Mouse (Mus musculus) CD4-positive helper T cell, adult 2 months (primary cell): ENCODE measurements around the gene Cubn.
A peak's percentile ranks its signal among the peaks of the same experiment; 100 is the strongest.

Experiments used
- DNase-seq: peaks from one replicate; pipeline ENCODE4 v3.0.0-alpha.2; 2012; ENCODE audit warnings: low read depth, missing footprints, low spot score

Cubn gene

DNA sequence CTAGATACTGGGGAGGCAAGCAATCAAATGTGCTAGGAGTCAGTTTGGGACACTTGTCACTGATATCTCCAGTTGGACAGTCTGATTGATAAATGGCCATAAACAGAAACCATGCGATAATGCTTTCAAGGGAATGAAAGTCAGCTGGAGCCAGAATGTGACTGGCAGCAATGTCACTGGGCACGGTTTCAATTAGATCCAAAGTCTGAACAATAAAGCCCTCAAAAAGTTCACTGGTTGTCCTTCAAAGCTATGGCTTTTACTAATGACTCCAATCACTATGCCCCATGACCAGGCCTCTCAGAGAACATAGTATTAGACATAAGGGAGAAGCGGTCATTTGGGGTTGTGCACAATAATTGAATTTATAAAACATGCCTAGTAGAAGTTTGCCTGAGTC is 7.0 kb downstream of the Cubn start:
- DNase-seq: no peak

DNA sequence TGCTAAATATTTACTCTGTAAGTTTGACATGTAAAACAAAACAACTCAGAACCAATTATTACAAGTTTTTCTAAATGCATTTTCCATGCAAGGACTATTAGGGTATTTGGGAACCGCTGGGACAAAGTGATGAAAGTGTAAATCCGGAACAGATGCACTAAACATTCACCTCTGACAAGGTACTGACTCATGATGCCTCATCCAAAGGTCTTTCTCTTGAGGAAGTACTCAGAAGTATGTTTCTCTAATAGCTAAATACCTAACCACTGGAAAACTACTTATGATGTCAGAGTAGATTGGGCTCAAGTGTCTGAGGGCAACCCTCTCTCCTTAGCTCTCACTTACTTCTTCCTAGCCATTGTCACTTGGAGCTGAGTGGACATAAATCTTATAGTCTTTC is 10.9 kb downstream of the Cubn start:
- DNase-seq: no peak

DNA sequence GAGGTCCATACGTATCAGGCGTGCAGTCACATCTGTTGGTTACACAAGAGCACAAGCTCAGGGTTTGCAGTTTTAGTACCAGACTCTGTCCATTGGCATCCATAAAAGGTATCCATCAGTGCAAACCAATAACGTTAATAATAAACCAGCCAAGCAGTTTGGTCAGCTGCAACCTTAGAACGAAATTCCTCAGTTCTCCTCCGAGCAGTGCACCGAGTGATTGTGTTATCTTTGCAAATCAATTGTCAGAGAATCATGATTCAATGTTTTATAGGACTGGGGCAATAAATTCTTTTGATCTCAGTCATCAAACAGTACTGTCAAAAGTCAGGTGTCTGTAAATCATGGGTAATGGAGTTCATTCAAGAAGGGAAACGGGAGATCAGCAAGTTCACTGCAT is 12.4 kb downstream of the Cubn start:
- no peak for DNase-seq

- DNase-seq: no peak
Measured at GRCm38 (mm10) chr2:13470108-13470507, 21.5 kb downstream of the Cubn start.

DNA sequence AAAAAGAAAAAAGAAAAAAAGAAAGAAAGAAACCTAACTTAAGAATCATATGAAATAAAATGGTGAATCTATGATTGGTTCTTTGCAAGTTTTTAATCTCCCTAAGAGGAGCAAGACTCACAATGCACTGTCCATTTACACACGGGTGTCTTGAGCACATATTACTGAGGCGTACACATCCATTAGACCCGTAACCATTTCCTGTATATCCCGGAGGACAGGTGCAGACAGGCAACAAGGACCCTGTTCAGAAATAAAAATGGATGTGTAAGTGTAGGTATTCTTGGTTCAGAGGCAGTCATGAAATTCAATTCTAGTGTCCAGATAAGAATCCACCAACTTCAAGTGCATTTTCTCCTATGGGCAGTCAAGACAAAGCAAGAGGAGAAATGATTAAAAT is 22.0 kb downstream of the Cubn start:
- DNase-seq: no peak

DNA sequence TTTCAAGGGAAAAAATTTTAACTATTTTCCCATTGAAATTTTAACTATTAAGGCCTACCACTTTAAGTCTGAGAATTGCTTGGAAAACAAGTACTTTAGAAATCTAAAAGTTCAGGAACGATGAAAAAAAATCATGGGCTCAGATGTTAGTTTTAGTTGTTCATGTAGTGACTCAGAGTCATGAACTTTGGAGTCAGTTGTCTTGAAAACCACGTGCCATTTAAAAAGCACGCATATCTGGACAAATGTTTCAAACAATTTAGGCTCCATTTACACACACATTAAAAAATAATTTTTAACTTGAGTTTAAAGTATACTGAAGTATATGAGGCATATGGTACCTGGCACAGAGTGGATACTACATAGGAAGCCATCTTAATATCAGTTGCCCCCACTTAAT is 24.9 kb downstream of the Cubn start:
- no peak for DNase-seq

- DNase-seq: no peak
Measured at GRCm38 (mm10) chr2:13458088-13458487, 33.5 kb downstream of the Cubn start.

- no peak for DNase-seq
Measured at GRCm38 (mm10) chr2:13456821-13457220, 34.8 kb downstream of the Cubn start.

DNA sequence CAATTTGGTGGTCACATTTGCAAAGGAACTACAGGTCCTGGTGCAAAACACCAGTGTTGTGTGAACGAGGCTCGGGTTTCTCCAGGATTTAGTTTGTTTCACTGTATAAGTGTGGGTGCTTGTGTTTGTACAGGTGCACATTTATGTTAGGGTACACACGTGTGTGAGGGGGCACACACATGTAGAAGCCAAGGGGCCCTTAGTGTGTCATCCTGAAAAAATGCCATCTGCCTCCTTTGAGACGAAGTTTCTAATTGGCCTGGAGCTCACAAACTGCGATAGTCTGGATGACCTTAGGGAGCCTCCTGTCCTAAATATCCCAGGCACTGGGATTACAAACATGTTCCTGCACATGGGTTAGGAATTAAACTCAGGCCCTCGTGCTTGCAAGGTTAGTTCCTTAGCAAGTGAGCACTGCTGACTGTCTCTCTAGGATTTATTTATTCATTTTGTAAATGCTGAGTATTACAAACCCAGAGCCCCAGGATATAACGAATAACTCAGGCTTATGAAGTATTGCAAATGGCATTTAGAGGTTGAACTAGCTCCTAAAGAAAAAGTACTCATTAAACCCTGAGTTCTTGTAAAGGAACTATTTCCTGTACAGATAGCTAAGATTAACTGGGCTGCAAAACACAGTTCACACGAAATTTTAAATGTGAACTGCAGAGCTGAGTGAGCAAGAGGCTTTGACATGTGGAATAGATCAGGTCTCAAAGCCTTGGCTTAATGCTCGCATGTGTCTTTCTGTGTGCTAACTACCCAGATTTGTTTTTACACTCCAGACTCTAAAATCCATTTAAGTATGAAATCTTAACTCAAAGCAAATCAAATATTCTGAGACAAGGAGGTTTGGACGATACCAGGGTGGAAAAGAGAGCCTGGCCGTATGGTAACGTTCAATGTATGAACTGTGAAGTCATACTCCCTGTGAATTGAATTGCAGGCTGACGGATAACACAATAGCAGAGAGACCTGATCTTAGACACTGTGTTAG is 39.8 kb downstream of the Cubn start:
- no peak for DNase-seq

GRCm38 (mm10) chr2:13450895-13451294 is 40.7 kb downstream of the Cubn start:
- no peak for DNase-seq

DNA sequence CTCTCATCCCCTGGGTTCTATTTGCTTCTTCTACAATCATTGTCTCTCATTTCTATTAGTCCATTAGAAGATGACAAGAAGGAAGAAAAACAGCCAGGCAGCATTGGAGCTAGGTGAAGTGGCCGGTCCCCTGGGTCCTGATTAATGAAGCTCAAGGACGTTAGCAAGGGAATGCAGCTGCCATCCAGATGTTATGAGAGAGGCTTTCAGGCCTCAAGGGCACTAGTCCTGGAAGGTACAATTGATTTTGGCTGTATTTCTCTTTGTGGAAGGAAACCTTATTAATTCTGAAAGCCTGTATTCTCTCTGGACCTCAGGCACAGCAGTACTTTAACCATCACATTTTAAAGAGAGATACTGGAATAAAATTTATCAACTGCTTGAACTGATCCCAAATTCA is 41.1 kb downstream of the Cubn start:
- no peak for DNase-seq

DNA sequence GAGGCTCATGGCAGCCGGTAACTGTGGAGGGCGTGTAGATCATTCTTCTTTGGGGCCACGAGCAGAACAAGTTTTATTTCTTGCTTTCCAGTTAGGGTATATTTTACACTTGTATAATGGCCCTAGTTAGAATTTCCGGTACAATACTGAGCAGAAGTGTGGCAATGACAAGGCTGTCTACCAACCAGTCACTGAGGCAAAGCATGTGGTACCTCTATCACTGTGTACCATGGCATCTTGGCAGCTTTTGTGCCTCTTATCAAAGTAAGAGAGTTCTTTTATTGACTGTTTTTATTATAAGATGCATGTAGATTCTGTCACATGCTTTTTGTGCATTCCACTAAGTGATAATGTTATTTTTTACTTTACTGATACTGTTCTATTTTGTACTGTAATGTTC is 46.5 kb downstream of the Cubn start:
- no peak for DNase-seq

DNA sequence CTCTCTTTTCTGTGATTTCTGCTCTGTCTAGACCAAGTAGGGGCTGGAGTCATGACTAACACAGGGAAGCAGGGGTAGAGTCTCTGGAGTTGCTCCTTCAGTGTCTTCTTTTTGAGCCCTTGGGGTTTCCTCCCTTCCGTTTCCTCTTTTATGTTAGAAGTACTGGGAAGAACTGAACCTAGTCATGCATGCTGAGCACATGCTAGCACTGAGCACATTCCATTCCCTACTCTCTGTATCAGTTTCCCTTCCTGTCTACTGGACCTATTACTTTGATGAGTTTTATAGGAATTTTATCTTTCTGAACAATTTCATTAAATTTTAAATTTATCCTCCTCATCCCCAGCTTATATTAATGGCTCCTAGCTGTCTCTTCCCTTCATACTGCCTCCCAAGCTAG is 52.6 kb downstream of the Cubn start:
- no peak for DNase-seq

GRCm38 (mm10) chr2:13438275-13438845 is 53.3 kb downstream of the Cubn start:
- DNase-seq: no peak

- DNase-seq: no peak
Measured at GRCm38 (mm10) chr2:13432002-13432401, 59.6 kb downstream of the Cubn start.

- DNase-seq: no peak
Measured at GRCm38 (mm10) chr2:13421974-13422760, 69.4 kb downstream of the Cubn start.

DNA sequence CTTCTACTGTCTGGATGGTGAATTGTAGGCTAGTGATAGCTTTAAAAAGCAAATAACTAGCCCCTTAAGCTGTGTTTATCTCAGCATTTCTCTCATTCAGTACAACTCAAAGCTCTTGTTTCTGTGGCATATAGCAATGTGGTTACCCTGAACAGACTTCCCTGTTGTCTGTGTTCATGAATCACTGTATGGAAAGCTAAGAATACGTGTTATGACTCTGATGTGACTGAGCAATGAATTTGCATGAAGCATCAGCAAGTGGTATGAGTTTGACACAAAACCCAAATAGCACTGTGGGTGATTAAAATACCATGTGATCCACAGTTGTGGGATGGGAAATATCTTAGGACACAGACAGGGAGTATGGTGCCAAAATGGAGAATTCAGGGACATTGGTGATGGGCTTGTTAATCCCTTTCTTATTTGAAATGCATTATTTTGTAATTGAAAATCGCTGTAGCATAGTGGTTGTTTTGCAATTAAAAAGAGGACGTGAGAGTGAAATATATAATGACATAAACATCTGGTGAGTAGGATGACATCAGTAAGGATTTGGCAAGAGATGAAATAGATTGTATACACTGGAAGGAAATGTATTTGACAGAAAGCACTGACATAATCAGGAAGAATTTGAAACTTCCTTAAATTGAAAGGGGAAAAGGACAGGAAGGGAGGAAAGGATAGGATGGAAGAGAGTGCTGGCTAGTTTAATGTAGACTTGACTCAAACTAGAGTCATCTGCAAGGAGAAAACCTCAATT is 74.7 kb downstream of the Cubn start:
- no peak for DNase-seq

- DNase-seq: peak; percentile 94
Measured at GRCm38 (mm10) chr2:13413520-13414178, 78.0 kb downstream of the Cubn start.

- DNase-seq: peak; percentile 63
Measured at GRCm38 (mm10) chr2:13410660-13411059, 81.0 kb downstream of the Cubn start.

GRCm38 (mm10) chr2:13409767-13410519 is 81.7 kb downstream of the Cubn start:
- peak; percentile 80 for DNase-seq
